Mouse (Mus musculus): Measurements from ENCODE around the gene Dedd. TPM values are rescaled to one million over a fixed set of nuclear protein-coding genes. Genes with fewer than 3 reads are reported as not detected.

The Dedd gene
- polyA plus RNA-seq, 1 experiment from 2014 or later = 56.6 TPM

GRCm38 (mm10) chr1:171346095-171346450, 17.1 kb downstream of the Dedd start:
- Histone ChIP-seq H3K9ac (replicated peaks) (peak overlapping the region; percentile 67), H3K27ac (replicated peaks) (peak overlapping the region; percentile 73), H3K4me3 (peak overlapping the region; percentile 62), H3K4me1 (peaks cover 27% of the 10 kb centered on the region), H3K36me3 (peaks cover 18% of the 10 kb centered on the region), H3K9me3 (peaks cover 6% of the 10 kb centered on the region; the same call in 1 of the 2 replicates), H3K27me3 (no peaks in the 10 kb centered on the region), H3K4me2 (replicated peaks) (peak overlapping the region; percentile 89)
- ATAC-seq (replicated peaks) = no peak; the same call in 1 of the 2 replicates
- WGBS = under 1% methylated on average over 14 of the region's 14 CpGs

GRCm38 (mm10) chr1:171348665-171349064, 19.7 kb downstream of the Dedd start:
- Histone ChIP-seq H3K4me1 (peaks cover 27% of the 10 kb centered on the region), H3K9ac (replicated peaks) (no peak overlapping the region), H3K27ac (replicated peaks) (no peak overlapping the region), H3K9me3 (peaks cover 6% of the 10 kb centered on the region; the same call in 1 of the 2 replicates), H3K4me2 (replicated peaks) (no peak overlapping the region), H3K4me3 (no peak overlapping the region), H3K36me3 (no peaks in the 10 kb centered on the region), H3K27me3 (no peaks in the 10 kb centered on the region)
- WGBS = 91% methylated on average over 3 of the region's 3 CpGs
- no peak for ATAC-seq (replicated peaks)

GRCm38 (mm10) chr1:171349210-171349609, 20.3 kb downstream of the Dedd start:
- peaks cover 6% of the 10 kb centered on the region; the same call in 1 of the 2 replicates for H3K9me3 ChIP-seq
- H3K27me3 ChIP-seq = no peaks in the 10 kb centered on the region
- H3K4me3 ChIP-seq = no peak overlapping the region
- ATAC-seq (replicated peaks) = no peak
- peaks cover 25% of the 10 kb centered on the region for H3K4me1 ChIP-seq
- no peak overlapping the region for H3K9ac ChIP-seq (replicated peaks)
- H3K4me2 ChIP-seq (replicated peaks) = no peak overlapping the region
- no peak overlapping the region for H3K27ac ChIP-seq (replicated peaks)
- H3K36me3 ChIP-seq = no peaks in the 10 kb centered on the region
- 99% methylated on average over 2 of the region's 2 CpGs for WGBS

GRCm38 (mm10) chr1:171355812-171356340, 26.9 kb downstream of the Dedd start:
- no peak overlapping the region for H3K4me2 ChIP-seq (replicated peaks)
- H3K9me3 ChIP-seq = peaks cover 3% of the 10 kb centered on the region; the same call in 1 of the 2 replicates
- peaks cover 11% of the 10 kb centered on the region for H3K4me1 ChIP-seq
- WGBS = 73% methylated on average over 5 of the region's 5 CpGs
- no peak overlapping the region for H3K9ac ChIP-seq (replicated peaks)
- H3K27me3 ChIP-seq = no peaks in the 10 kb centered on the region
- H3K27ac ChIP-seq (replicated peaks) = no peak overlapping the region
- no peak overlapping the region for H3K4me3 ChIP-seq
- H3K36me3 ChIP-seq = peaks cover 15% of the 10 kb centered on the region
- no peak for ATAC-seq (replicated peaks)

- 85% methylated on average over 2 of the region's 2 CpGs for whole genome bisulfite sequencing
- H3K27ac ChIP-seq (replicated peaks) = no peak overlapping the region
- peaks cover 17% of the 10 kb centered on the region for H3K4me1 ChIP-seq
- peaks cover 15% of the 10 kb centered on the region for H3K36me3 ChIP-seq
- H3K4me3 ChIP-seq = no peak overlapping the region
- ATAC-seq (replicated peaks) = no peak
- no peaks in the 10 kb centered on the region for H3K27me3 ChIP-seq
- H3K9me3 ChIP-seq = peaks cover 3% of the 10 kb centered on the region; the same call in 1 of the 2 replicates
- no peak overlapping the region for H3K9ac ChIP-seq (replicated peaks)
- H3K4me2 ChIP-seq (replicated peaks) = no peak overlapping the region
Observed at GRCm38 (mm10) chr1:171356814-171357213, 27.9 kb downstream of the Dedd start.

- no peak overlapping the region for H3K4me3 ChIP-seq
- no peaks in the 10 kb centered on the region for H3K27me3 ChIP-seq
- no peak for ATAC-seq (replicated peaks)
- 74% methylated on average over 4 of the region's 4 CpGs for WGBS
- no peak overlapping the region; the same call in 1 of the 2 replicates for H3K27ac ChIP-seq (replicated peaks)
- H3K9me3 ChIP-seq = peaks cover 3% of the 10 kb centered on the region; the same call in 1 of the 2 replicates
- peaks cover 15% of the 10 kb centered on the region for H3K36me3 ChIP-seq
- no peak overlapping the region for H3K4me2 ChIP-seq (replicated peaks)
- H3K4me1 ChIP-seq = peaks cover 18% of the 10 kb centered on the region
- H3K9ac ChIP-seq (replicated peaks) = no peak overlapping the region
Observed at GRCm38 (mm10) chr1:171358421-171358820, 29.5 kb downstream of the Dedd start.

GRCm38 (mm10) chr1:171360253-171360652, 31.3 kb downstream of the Dedd start:
- Histone ChIP-seq H3K9ac (replicated peaks) (peak overlapping the region; percentile 58), H3K4me3 (peak overlapping the region; percentile 51), H3K36me3 (peaks cover 15% of the 10 kb centered on the region), H3K4me2 (replicated peaks) (peak overlapping the region; percentile 84), H3K27ac (replicated peaks) (peak overlapping the region; percentile 85), H3K4me1 (peaks cover 18% of the 10 kb centered on the region), H3K9me3 (peaks cover 3% of the 10 kb centered on the region; the same call in 1 of the 2 replicates), H3K27me3 (no peaks in the 10 kb centered on the region)
- no peak; the same call in 1 of the 2 replicates for ATAC-seq (replicated peaks)
- 3% methylated on average over 26 of the region's 26 CpGs for WGBS

GRCm38 (mm10) chr1:171360656-171361055, 31.7 kb downstream of the Dedd start, which contains the start of gene Klhdc9:
Gene Klhdc9 (minus strand): TSS chr1:171360798.
- under 1% methylated on average over 21 of the region's 21 CpGs for WGBS

GRCm38 (mm10) chr1:171361106-171362103, 32.5 kb downstream of the Dedd start:
- WGBS = 36% methylated on average over 16 of the region's 16 CpGs
- Histone ChIP-seq H3K4me1 (peaks cover 18% of the 10 kb centered on the region), H3K27ac (replicated peaks) (peak overlapping the region; percentile 85), H3K36me3 (peaks cover 14% of the 10 kb centered on the region), H3K9me3 (peaks cover 3% of the 10 kb centered on the region; the same call in 1 of the 2 replicates), H3K9ac (replicated peaks) (peak overlapping the region; percentile 58), H3K4me3 (peak overlapping the region; percentile 51), H3K27me3 (no peaks in the 10 kb centered on the region), H3K4me2 (replicated peaks) (peak overlapping the region; percentile 84)
- peak; percentile 75 for ATAC-seq (replicated peaks)

More at GRCm38 (mm10) chr1:171360656-171361055, 31.7 kb downstream of the Dedd start, which contains the start of gene Klhdc9:
- Histone ChIP-seq H3K27me3 (no peaks in the 10 kb centered on the region), H3K9me3 (peaks cover 3% of the 10 kb centered on the region; the same call in 1 of the 2 replicates), H3K4me1 (peaks cover 18% of the 10 kb centered on the region), H3K9ac (replicated peaks) (peak within 1 kb of the TSS; percentile 58), H3K27ac (replicated peaks) (peak within 1 kb of the TSS; percentile 85), H3K4me2 (replicated peaks) (peak within 1 kb of the TSS; percentile 84), H3K36me3 (peaks cover 15% of the 10 kb centered on the region), H3K4me3 (peak within 1 kb of the TSS; percentile 51)
- peak; percentile 96 for ATAC-seq (replicated peaks)

GRCm38 (mm10) chr1:171365934-171366333, 37.0 kb downstream of the Dedd start:
- no peak for ATAC-seq (replicated peaks)
- no peaks in the 10 kb centered on the region for H3K27me3 ChIP-seq
- no peak overlapping the region for H3K27ac ChIP-seq (replicated peaks)
- H3K9me3 ChIP-seq = no peaks in the 10 kb centered on the region
- no peak overlapping the region for H3K9ac ChIP-seq (replicated peaks)
- 55% methylated on average over 7 of the region's 7 CpGs for WGBS
- H3K4me1 ChIP-seq = peaks cover 8% of the 10 kb centered on the region
- H3K4me3 ChIP-seq = no peak overlapping the region
- H3K36me3 ChIP-seq = no peaks in the 10 kb centered on the region
- H3K4me2 ChIP-seq (replicated peaks) = no peak overlapping the region

- Histone ChIP-seq H3K27ac (replicated peaks) (no peak within 1 kb of the TSS), H3K4me2 (replicated peaks) (no peak within 1 kb of the TSS), H3K4me3 (no peak within 1 kb of the TSS), H3K9me3 (no peaks in the 10 kb centered on the region), H3K27me3 (no peaks in the 10 kb centered on the region), H3K4me1 (no peaks in the 10 kb centered on the region), H3K36me3 (no peaks in the 10 kb centered on the region), H3K9ac (replicated peaks) (no peak within 1 kb of the TSS)
- WGBS = 39% methylated on average over 20 of the region's 20 CpGs
- ATAC-seq (replicated peaks) = no peak
Observed at GRCm38 (mm10) chr1:171369845-171370556, 41.1 kb downstream of the Dedd start, which contains the start of gene Nectin4. Gene Nectin4 (plus strand): TSS chr1:171370099.
